Mouse (Mus musculus): ENCODE results near the gene Ciz1. TPM values are rescaled to one million over a fixed set of nuclear protein-coding genes. Genes with fewer than 3 reads are reported as not detected.
"Not testable (repeated sequence)": the region's sequence is repeated elsewhere in the genome, so short reads cannot be mapped to it uniquely, and the experiment has no call there.

The Ciz1 gene
- polyA plus RNA-seq, 1 experiment from 2014 or later, result 54.9 TPM

GRCm38 (mm10) chr2:32356216-32356615 is 4.1 kb downstream of the Ciz1 start:
- ATAC-seq (ENCODE audit: low FRiP score, low TSS enrichment), result no peak
- 63% methylated on average over 10 of the region's 10 CpGs for WGBS
- H3K36me3 ChIP-seq (ENCODE audit: insufficient read depth, low read length), result no peaks in the 10 kb centered on the region

GRCm38 (mm10) chr2:32357710-32358109 is 5.6 kb downstream of the Ciz1 start:
- 74% methylated on average over 3 of the region's 3 CpGs for WGBS
- Histone ChIP-seq H3K9me3 (ENCODE audit: low read length) (no peaks in the 10 kb centered on the region), H3K36me3 (ENCODE audit: insufficient read depth, low read length) (no peaks in the 10 kb centered on the region), H3K27ac (ENCODE audit: low read length) (no peak overlapping the region), H3K4me3 (ENCODE audit: low read length) (no peak overlapping the region), H3K4me2 (replicated peaks; ENCODE audit: low read depth, low read length) (no peak overlapping the region), H3K9ac (replicated peaks; ENCODE audit: low read length) (no peak overlapping the region), H3K4me1 (ENCODE audit: insufficient read depth, low read length) (peaks cover 15% of the 10 kb centered on the region; the same call in 1 of the 2 replicates), H3K27me3 (ENCODE audit: insufficient read depth, low read length) (no peaks in the 10 kb centered on the region)
- no peak for ATAC-seq (ENCODE audit: low FRiP score, low TSS enrichment)

More at GRCm38 (mm10) chr2:32356216-32356615, 4.1 kb downstream of the Ciz1 start:
- Histone ChIP-seq H3K4me1 (ENCODE audit: insufficient read depth, low read length) (peaks cover 16% of the 10 kb centered on the region), H3K9me3 (ENCODE audit: low read length) (no peaks in the 10 kb centered on the region), H3K4me2 (replicated peaks; ENCODE audit: low read depth, low read length) (no peak overlapping the region), H3K4me3 (ENCODE audit: low read length) (no peak overlapping the region), H3K9ac (replicated peaks; ENCODE audit: low read length) (no peak overlapping the region), H3K27ac (ENCODE audit: low read length) (no peak overlapping the region), H3K27me3 (ENCODE audit: insufficient read depth, low read length) (no peaks in the 10 kb centered on the region)

- no peak overlapping the region for H3K4me3 ChIP-seq (ENCODE audit: low read length)
- ATAC-seq (ENCODE audit: low FRiP score, low TSS enrichment), result no peak
- H3K9me3 ChIP-seq (ENCODE audit: low read length), result no peaks in the 10 kb centered on the region
- 63% methylated on average over 10 of the region's 10 CpGs for WGBS
- H3K4me1 ChIP-seq (ENCODE audit: insufficient read depth, low read length), result peaks cover 11% of the 10 kb centered on the region; the same call in 1 of the 2 replicates
- no peak overlapping the region for H3K9ac ChIP-seq (replicated peaks; ENCODE audit: low read length)
- no peak overlapping the region for H3K4me2 ChIP-seq (replicated peaks; ENCODE audit: low read depth, low read length)
- no peak overlapping the region for H3K27ac ChIP-seq (ENCODE audit: low read length)
- no peaks in the 10 kb centered on the region for H3K36me3 ChIP-seq (ENCODE audit: insufficient read depth, low read length)
- H3K27me3 ChIP-seq (ENCODE audit: insufficient read depth, low read length), result no peaks in the 10 kb centered on the region
These were observed 6.3 kb downstream of the Ciz1 start for GRCm38 (mm10) chr2:32358381-32358780.

- Histone ChIP-seq H3K27ac (ENCODE audit: low read length) (no peak overlapping the region), H3K36me3 (ENCODE audit: insufficient read depth, low read length) (peaks cover 5% of the 10 kb centered on the region), H3K9me3 (ENCODE audit: low read length) (no peaks in the 10 kb centered on the region), H3K4me2 (replicated peaks; ENCODE audit: low read depth, low read length) (peak overlapping the region; percentile 80), H3K4me1 (ENCODE audit: insufficient read depth, low read length) (peaks cover 19% of the 10 kb centered on the region), H3K4me3 (ENCODE audit: low read length) (peak overlapping the region; percentile 47), H3K27me3 (ENCODE audit: insufficient read depth, low read length) (no peaks in the 10 kb centered on the region), H3K9ac (replicated peaks; ENCODE audit: low read length) (peak overlapping the region; percentile 66)
- 2% methylated on average over 14 of the region's 14 CpGs for WGBS
- no peak for ATAC-seq (ENCODE audit: low FRiP score, low TSS enrichment)
These were observed 8.6 kb downstream of the Ciz1 start for GRCm38 (mm10) chr2:32360741-32361140.

- Histone ChIP-seq H3K4me2 (replicated peaks; ENCODE audit: low read depth, low read length) (peak overlapping the region; percentile 80), H3K36me3 (ENCODE audit: insufficient read depth, low read length) (peaks cover 5% of the 10 kb centered on the region), H3K9me3 (ENCODE audit: low read length) (no peaks in the 10 kb centered on the region), H3K4me1 (ENCODE audit: insufficient read depth, low read length) (peaks cover 19% of the 10 kb centered on the region), H3K27ac (ENCODE audit: low read length) (no peak overlapping the region), H3K4me3 (ENCODE audit: low read length) (peak overlapping the region; percentile 47), H3K9ac (replicated peaks; ENCODE audit: low read length) (peak overlapping the region; percentile 66), H3K27me3 (ENCODE audit: insufficient read depth, low read length) (no peaks in the 10 kb centered on the region)
- WGBS, result 1% methylated on average over 24 of the region's 24 CpGs
- ATAC-seq (ENCODE audit: low FRiP score, low TSS enrichment), result peak; percentile 75
These were observed 9.3 kb downstream of the Ciz1 start for GRCm38 (mm10) chr2:32361437-32361836.

GRCm38 (mm10) chr2:32362274-32362673 is 10.1 kb downstream of the Ciz1 start:
- ATAC-seq (ENCODE audit: low FRiP score, low TSS enrichment); H3K9me3 ChIP-seq (ENCODE audit: low read length); H3K27me3 ChIP-seq (ENCODE audit: insufficient read depth, low read length): not testable (repeated sequence)
- Histone ChIP-seq H3K36me3 (ENCODE audit: insufficient read depth, low read length) (peaks cover 12% of the 10 kb centered on the region), H3K4me3 (ENCODE audit: low read length) (peak overlapping the region; percentile 65), H3K27ac (ENCODE audit: low read length) (peak overlapping the region; percentile 92), H3K9ac (replicated peaks; ENCODE audit: low read length) (peak overlapping the region; percentile 75), H3K4me1 (ENCODE audit: insufficient read depth, low read length) (peaks cover 19% of the 10 kb centered on the region), H3K4me2 (replicated peaks; ENCODE audit: low read depth, low read length) (peak overlapping the region; percentile 78)
- WGBS, result 36% methylated on average over 5 of the region's 5 CpGs

- Histone ChIP-seq H3K9ac (replicated peaks; ENCODE audit: low read length) (peak overlapping the region; percentile 75), H3K4me3 (ENCODE audit: low read length) (peak overlapping the region; percentile 65), H3K27ac (ENCODE audit: low read length) (peak overlapping the region; percentile 92), H3K4me2 (replicated peaks; ENCODE audit: low read depth, low read length) (peak overlapping the region; percentile 78), H3K27me3 (ENCODE audit: insufficient read depth, low read length) (no peaks in the 10 kb centered on the region), H3K36me3 (ENCODE audit: insufficient read depth, low read length) (peaks cover 16% of the 10 kb centered on the region), H3K9me3 (ENCODE audit: low read length) (no peaks in the 10 kb centered on the region), H3K4me1 (ENCODE audit: insufficient read depth, low read length) (peaks cover 19% of the 10 kb centered on the region)
- peak; percentile 86 for ATAC-seq (ENCODE audit: low FRiP score, low TSS enrichment)
- under 1% methylated on average over 53 of the region's 53 CpGs for WGBS
These were observed 10.8 kb downstream of the Ciz1 start for GRCm38 (mm10) chr2:32362817-32363340.

GRCm38 (mm10) chr2:32363376-32364106 is 11.4 kb downstream of the Ciz1 start:
- Histone ChIP-seq H3K4me3 (ENCODE audit: low read length) (peak overlapping the region; percentile 65), H3K27me3 (ENCODE audit: insufficient read depth, low read length) (no peaks in the 10 kb centered on the region), H3K36me3 (ENCODE audit: insufficient read depth, low read length) (peaks cover 18% of the 10 kb centered on the region), H3K4me1 (ENCODE audit: insufficient read depth, low read length) (peaks cover 19% of the 10 kb centered on the region), H3K27ac (ENCODE audit: low read length) (peak overlapping the region; percentile 92), H3K9me3 (ENCODE audit: low read length) (no peaks in the 10 kb centered on the region), H3K9ac (replicated peaks; ENCODE audit: low read length) (peak overlapping the region; percentile 75), H3K4me2 (replicated peaks; ENCODE audit: low read depth, low read length) (peak overlapping the region; percentile 78)
- WGBS, result 5% methylated on average over 19 of the region's 19 CpGs
- peak; percentile 53; the same call in 1 of the 2 replicates for ATAC-seq (ENCODE audit: low FRiP score, low TSS enrichment)

GRCm38 (mm10) chr2:32364121-32364520 is 12.0 kb downstream of the Ciz1 start:
- Histone ChIP-seq H3K27ac (ENCODE audit: low read length) (no peak overlapping the region; the same call in 1 of the 2 replicates), H3K27me3 (ENCODE audit: insufficient read depth, low read length) (no peaks in the 10 kb centered on the region), H3K4me1 (ENCODE audit: insufficient read depth, low read length) (peaks cover 19% of the 10 kb centered on the region), H3K36me3 (ENCODE audit: insufficient read depth, low read length) (peaks cover 19% of the 10 kb centered on the region), H3K4me3 (ENCODE audit: low read length) (peak overlapping the region; percentile 65), H3K9me3 (ENCODE audit: low read length) (no peaks in the 10 kb centered on the region), H3K9ac (replicated peaks; ENCODE audit: low read length) (peak overlapping the region; percentile 75), H3K4me2 (replicated peaks; ENCODE audit: low read depth, low read length) (peak overlapping the region; percentile 78)
- no peak for ATAC-seq (ENCODE audit: low FRiP score, low TSS enrichment)
- 74% methylated on average over 8 of the region's 8 CpGs for WGBS

GRCm38 (mm10) chr2:32367315-32367714 is 15.2 kb downstream of the Ciz1 start:
- H3K27ac ChIP-seq (ENCODE audit: low read length), result no peak overlapping the region
- peaks cover 49% of the 10 kb centered on the region for H3K36me3 ChIP-seq (ENCODE audit: insufficient read depth, low read length)
- H3K9ac ChIP-seq (replicated peaks; ENCODE audit: low read length), result no peak overlapping the region
- H3K9me3 ChIP-seq (ENCODE audit: low read length), result no peaks in the 10 kb centered on the region
- peaks cover 10% of the 10 kb centered on the region for H3K4me1 ChIP-seq (ENCODE audit: insufficient read depth, low read length)
- H3K4me3 ChIP-seq (ENCODE audit: low read length), result no peak overlapping the region
- H3K27me3 ChIP-seq (ENCODE audit: insufficient read depth, low read length), result no peaks in the 10 kb centered on the region
- ATAC-seq (ENCODE audit: low FRiP score, low TSS enrichment), result no peak
- no peak overlapping the region for H3K4me2 ChIP-seq (replicated peaks; ENCODE audit: low read depth, low read length)
- 95% methylated on average over 5 of the region's 5 CpGs for WGBS
